23 mouse cellular contexts compared by ENCODE assay signal in genomic region chr9:116025371-116025770, GRCm38 (mm10).
DNase-seq lines count a peak whose midpoint lies in the region; ATAC-seq and TF ChIP-seq lines count a peak whose summit lies in the region.
"Had no signal": no experiment of that assay in that cellular context is flagged by ENCODE, and none has a peak within 500 bp of the region (broad histone marks: within the 10 kb centered on the region; RNA-seq: fewer than 3 reads in every experiment).

No protein-coding gene starts in this region.

- no peak for TF ChIP-seq CTCF in forebrain, postnatal 0 days (IDR thresholded peaks at IDR 0.05; ENCODE audit: low read depth)

- no peak overlapping the region for H3K4me3 ChIP-seq in forebrain, postnatal 0 days (ENCODE audit: low read depth, low read length)
- H3K4me3 ChIP-seq: embryonic facial prominence, embryonic 10.5 days; embryonic facial prominence, embryonic 12.5 days; forebrain, embryonic 13.5 days; forebrain, embryonic 15.5 days had no signal

- no peak overlapping the region for H3K9ac ChIP-seq in forebrain, postnatal 0 days
- H3K9ac ChIP-seq: embryonic facial prominence, embryonic 12.5 days; forebrain, embryonic 13.5 days; forebrain, embryonic 15.5 days had no signal

- no peaks in the 10 kb centered on the region for H3K9me3 ChIP-seq in forebrain, postnatal 0 days (ENCODE audit: low read length)
- H3K9me3 ChIP-seq: embryonic facial prominence, embryonic 10.5 days; embryonic facial prominence, embryonic 12.5 days; forebrain, embryonic 13.5 days; forebrain, embryonic 15.5 days had no signal

- ATAC-seq in common myeloid progenitor, adult 5-6 weeks (replicated peaks; ENCODE audit: low read depth, poor library complexity, severe bottlenecking): 0 out of 2 replicates have a peak, but pooled peaks have one; percentile 45
- peak; percentile 57 for ATAC-seq in megakaryocyte progenitor cell, adult 5-6 weeks (replicated peaks; ENCODE audit: poor library complexity)
- ATAC-seq in forebrain, postnatal 0 days: no peak
- ATAC-seq: activated CD4-positive, CD25-positive, alpha-beta regulatory T cell, adult 4 months; CD4-positive, CD25-positive, alpha-beta regulatory T cell, adult 4 months; forebrain, embryonic 13.5 days; forebrain, embryonic 15.5 days; Patski had no signal

- DNase-seq in 416B (ENCODE audit: low read depth): peak; percentile 11
- DNase-seq in forebrain, postnatal 0 days: no peak
- DNase-seq in cerebellum, adult 9-10 months: no peak
- DNase-seq: adrenal gland, adult 8-10 months; adrenal gland, postnatal 14 days; adrenal gland, postnatal 36 days; B cell, adult 2 months; cerebellum, adult 11-12 months; cerebellum, adult 2 months; cerebellum, adult 9-11 months; cerebellum, postnatal 14 days; cerebellum, postnatal 36 days had no signal

- 82% methylated on average over 6 of the region's 6 CpGs for WGBS in forebrain, postnatal 0 days

- no peak overlapping the region for H3K27ac ChIP-seq in forebrain, postnatal 0 days (ENCODE audit: low read depth, low read length)
- H3K27ac ChIP-seq: embryonic facial prominence, embryonic 10.5 days; embryonic facial prominence, embryonic 12.5 days; forebrain, embryonic 13.5 days; forebrain, embryonic 15.5 days had no signal

- H3K36me3 ChIP-seq in forebrain, postnatal 0 days (ENCODE audit: insufficient read depth): no peaks in the 10 kb centered on the region
- H3K36me3 ChIP-seq: embryonic facial prominence, embryonic 10.5 days; embryonic facial prominence, embryonic 12.5 days; forebrain, embryonic 15.5 days; G1E had no signal

- H3K4me1 ChIP-seq in forebrain, postnatal 0 days (ENCODE audit: insufficient read depth): 0 out of 2 replicates have a peak, but pooled peaks cover 3% of the 10 kb centered on the region
- H3K4me1 ChIP-seq: embryonic facial prominence, embryonic 10.5 days; embryonic facial prominence, embryonic 12.5 days; forebrain, embryonic 13.5 days; forebrain, embryonic 15.5 days had no signal

- no peak overlapping the region for H3K4me2 ChIP-seq in forebrain, postnatal 0 days (ENCODE audit: low read depth)
- H3K4me2 ChIP-seq: embryonic facial prominence, embryonic 12.5 days; forebrain, embryonic 13.5 days; forebrain, embryonic 15.5 days had no signal

- H3K27me3 ChIP-seq in forebrain, postnatal 0 days (ENCODE audit: insufficient read depth, low read length): no peaks in the 10 kb centered on the region
- H3K27me3 ChIP-seq: CH12.LX; embryonic facial prominence, embryonic 12.5 days; forebrain, embryonic 13.5 days; forebrain, embryonic 15.5 days had no signal
